Mouse (Mus musculus): Measurements from ENCODE around the gene Irs4. TPM values are rescaled to one million over a fixed set of nuclear protein-coding genes. Genes with fewer than 3 reads are reported as not detected.

Gene Irs4
- polyA plus RNA-seq (2015; fragmentation: Nextera tagmentation; extraction: Ambion mirVana) = not detected in 2 replicates

- peaks cover 58% of the 10 kb centered on the region for H3K27me3 ChIP-seq (ENCODE audit: control insufficient read depth, insufficient read depth, low read depth, low read length)
- H3K27ac ChIP-seq (ENCODE audit: low read length) = no peak within 1 kb of the TSS
- H3K4me2 ChIP-seq (ENCODE audit: low read depth, low read length) = peak within 1 kb of the TSS; percentile 17; the same call in 1 of the 2 replicates
- no peaks in the 10 kb centered on the region for H3K9me3 ChIP-seq (replicated peaks; ENCODE audit: control insufficient read depth, low read length)
- no peak for ATAC-seq (ENCODE audit: low read depth)
- WGBS (ENCODE audit: insufficient replicate concordance) = 27% methylated on average over 50 of the region's 51 CpGs
- H3K4me3 ChIP-seq (ENCODE audit: low read depth, low read length) = peak within 1 kb of the TSS; percentile 5; the same call in 1 of the 2 replicates
- H3K9ac ChIP-seq (ENCODE audit: low read depth, low read length) = no peak within 1 kb of the TSS
- no peaks in the 10 kb centered on the region for H3K36me3 ChIP-seq (ENCODE audit: control insufficient read depth, insufficient read depth)
- no peaks in the 10 kb centered on the region for H3K4me1 ChIP-seq (ENCODE audit: control insufficient read depth, low read depth, low read length)
These were observed at the start of gene Irs4 for GRCm38 (mm10) chrX:141724937-141725918. TSS of gene Irs4 (minus strand) at chrX:141725263.

GRCm38 (mm10) chrX:141750360-141750759 lies 25.3 kb upstream of the Irs4 start:
- Histone ChIP-seq H3K9me3 (replicated peaks; ENCODE audit: control insufficient read depth, low read length) (no peaks in the 10 kb centered on the region), H3K4me2 (ENCODE audit: low read depth, low read length) (no peak overlapping the region), H3K4me1 (ENCODE audit: control insufficient read depth, low read depth, low read length) (no peaks in the 10 kb centered on the region), H3K27ac (ENCODE audit: low read length) (no peak overlapping the region), H3K9ac (ENCODE audit: low read depth, low read length) (no peak overlapping the region), H3K27me3 (ENCODE audit: control insufficient read depth, insufficient read depth, low read depth, low read length) (no peaks in the 10 kb centered on the region), H3K36me3 (ENCODE audit: control insufficient read depth, insufficient read depth) (no peaks in the 10 kb centered on the region), H3K4me3 (ENCODE audit: low read depth, low read length) (no peak overlapping the region)
- WGBS (ENCODE audit: insufficient replicate concordance) = 47% methylated on average over 2 of the region's 2 CpGs
- no peak for ATAC-seq (ENCODE audit: low read depth)

- Histone ChIP-seq H3K27me3 (ENCODE audit: control insufficient read depth, insufficient read depth, low read depth, low read length) (peaks cover 18% of the 10 kb centered on the region), H3K9ac (ENCODE audit: low read depth, low read length) (no peak overlapping the region), H3K4me2 (ENCODE audit: low read depth, low read length) (no peak overlapping the region), H3K4me1 (ENCODE audit: control insufficient read depth, low read depth, low read length) (no peaks in the 10 kb centered on the region), H3K36me3 (ENCODE audit: control insufficient read depth, insufficient read depth) (no peaks in the 10 kb centered on the region), H3K4me3 (ENCODE audit: low read depth, low read length) (no peak overlapping the region), H3K27ac (ENCODE audit: low read length) (no peak overlapping the region), H3K9me3 (replicated peaks; ENCODE audit: control insufficient read depth, low read length) (no peaks in the 10 kb centered on the region)
- no peak for ATAC-seq (ENCODE audit: low read depth)
- WGBS (ENCODE audit: insufficient replicate concordance) = 67% methylated on average over 5 of the region's 5 CpGs
These were observed 4.5 kb upstream of the Irs4 start for GRCm38 (mm10) chrX:141729570-141729969.

- Histone ChIP-seq H3K36me3 (ENCODE audit: control insufficient read depth, insufficient read depth) (no peaks in the 10 kb centered on the region), H3K27ac (ENCODE audit: low read length) (no peak overlapping the region), H3K4me1 (ENCODE audit: control insufficient read depth, low read depth, low read length) (no peaks in the 10 kb centered on the region), H3K4me2 (ENCODE audit: low read depth, low read length) (0 out of 2 replicates have a peak overlapping the region, but pooled peaks have one; percentile 17), H3K4me3 (ENCODE audit: low read depth, low read length) (no peak overlapping the region), H3K9ac (ENCODE audit: low read depth, low read length) (no peak overlapping the region), H3K27me3 (ENCODE audit: control insufficient read depth, insufficient read depth, low read depth, low read length) (peaks cover 64% of the 10 kb centered on the region), H3K9me3 (replicated peaks; ENCODE audit: control insufficient read depth, low read length) (no peaks in the 10 kb centered on the region)
- no peak for ATAC-seq (ENCODE audit: low read depth)
- 26% methylated on average over 52 of the region's 52 CpGs for WGBS (ENCODE audit: insufficient replicate concordance)
These were observed 622 bp downstream of the Irs4 start for GRCm38 (mm10) chrX:141724391-141724891.

- H3K4me3 ChIP-seq (ENCODE audit: low read depth, low read length) = no peak overlapping the region
- H3K4me1 ChIP-seq (ENCODE audit: control insufficient read depth, low read depth, low read length) = no peaks in the 10 kb centered on the region
- 19% methylated on average over 16 of the region's 16 CpGs for WGBS (ENCODE audit: insufficient replicate concordance)
- no peak overlapping the region for H3K27ac ChIP-seq (ENCODE audit: low read length)
- no peak overlapping the region for H3K9ac ChIP-seq (ENCODE audit: low read depth, low read length)
- H3K36me3 ChIP-seq (ENCODE audit: control insufficient read depth, insufficient read depth) = no peaks in the 10 kb centered on the region
- H3K27me3 ChIP-seq (ENCODE audit: control insufficient read depth, insufficient read depth, low read depth, low read length) = peaks cover 64% of the 10 kb centered on the region
- H3K4me2 ChIP-seq (ENCODE audit: low read depth, low read length) = no peak overlapping the region
- H3K9me3 ChIP-seq (replicated peaks; ENCODE audit: control insufficient read depth, low read length) = no peaks in the 10 kb centered on the region
- ATAC-seq (ENCODE audit: low read depth) = no peak
These were observed 1.1 kb downstream of the Irs4 start for GRCm38 (mm10) chrX:141723936-141724335.

- H3K27me3 ChIP-seq (ENCODE audit: control insufficient read depth, insufficient read depth, low read depth, low read length) = peaks cover 61% of the 10 kb centered on the region
- 0 out of 2 replicates have a peak overlapping the region, but pooled peaks have one; percentile 3 for H3K4me3 ChIP-seq (ENCODE audit: low read depth, low read length)
- peak overlapping the region; percentile 24; the same call in 1 of the 2 replicates for H3K4me2 ChIP-seq (ENCODE audit: low read depth, low read length)
- H3K9me3 ChIP-seq (replicated peaks; ENCODE audit: control insufficient read depth, low read length) = no peaks in the 10 kb centered on the region
- H3K36me3 ChIP-seq (ENCODE audit: control insufficient read depth, insufficient read depth) = no peaks in the 10 kb centered on the region
- no peak overlapping the region for H3K27ac ChIP-seq (ENCODE audit: low read length)
- ATAC-seq (ENCODE audit: low read depth) = no peak
- no peak overlapping the region for H3K9ac ChIP-seq (ENCODE audit: low read depth, low read length)
- H3K4me1 ChIP-seq (ENCODE audit: control insufficient read depth, low read depth, low read length) = no peaks in the 10 kb centered on the region
- WGBS (ENCODE audit: insufficient replicate concordance) = 20% methylated on average over 33 of the region's 33 CpGs
These were observed 3.3 kb downstream of the Irs4 start for GRCm38 (mm10) chrX:141721725-141722124.

Other genes starting within 250 kb of the Irs4 start
- 0.42 and 0.71 TPM in 2 replicates for gene Col4a5, start 249.9 kb downstream of the Irs4 start, polyA plus RNA-seq (2015; fragmentation: Nextera tagmentation; extraction: Ambion mirVana)
- 0.30 TPM in 1 of 2 replicates, not detected in the other for gene Gm15294, start 150.0 kb upstream of the Irs4 start, polyA plus RNA-seq (2015; fragmentation: Nextera tagmentation; extraction: Ambion mirVana)